Comparison of ENCODE assay signal across 8 mouse cellular contexts in the genomic region with DNA sequence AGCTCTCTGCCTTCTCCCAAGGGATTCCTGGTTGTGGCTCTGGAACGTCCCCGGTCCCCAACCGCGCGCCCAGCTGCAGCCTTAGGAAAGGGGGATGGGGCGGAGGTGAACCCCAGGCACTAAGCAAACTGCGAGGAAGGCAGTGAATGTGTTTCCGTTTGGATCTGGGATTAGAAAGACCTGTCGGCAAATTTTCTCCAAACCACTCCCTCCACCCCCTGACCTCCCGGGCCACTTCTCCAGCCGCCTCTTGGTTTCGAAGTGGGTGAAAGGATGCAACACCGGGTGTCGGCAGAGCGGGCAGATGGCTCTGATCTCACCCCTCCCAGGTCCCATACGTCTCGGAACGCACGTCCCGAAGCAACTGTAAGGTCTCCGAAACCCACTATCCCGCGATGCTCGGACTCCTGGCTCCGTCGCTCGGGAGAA. TPM values are rescaled to one million over a fixed set of nuclear protein-coding genes. Genes with fewer than 3 reads are reported as not detected.
DNase-seq lines count a peak whose midpoint lies in the region; ATAC-seq and TF ChIP-seq lines count a peak whose summit lies in the region.

No protein-coding gene starts in this region.

- no peak for TF ChIP-seq CTCF in left cerebral cortex, adult 2 months (IDR thresholded peaks at IDR 0.05)

- no peak for ATAC-seq in embryonic facial prominence, embryonic 12.5 days (ENCODE audit: insufficient number of reproducible peaks, insufficient read depth, low FRiP score, low TSS enrichment)
- no peak for ATAC-seq in hindbrain, embryonic 15.5 days (ENCODE audit: low FRiP score, low read depth)
- no peak; the same call in 1 of the 2 replicates for ATAC-seq in midbrain, embryonic 16.5 days
- no peak for ATAC-seq in erythroblast, adult 5-6 weeks (replicated peaks; ENCODE audit: low FRiP score, poor library complexity, severe bottlenecking)

- WGBS in embryonic facial prominence, embryonic 12.5 days = under 1% methylated on average over 27 of the region's 27 CpGs
- 2% methylated on average over 27 of the region's 27 CpGs for WGBS in hindbrain, embryonic 15.5 days
- WGBS in midbrain, embryonic 16.5 days = 0% methylated on average over 27 of the region's 27 CpGs

- intact Hi-C loops in left cerebral cortex, adult 2 months (cut with DNase I) = no loop called here

- H3K4me1 ChIP-seq in embryonic facial prominence, embryonic 12.5 days = peaks cover 35% of the 10 kb centered on the region
- peaks cover 38% of the 10 kb centered on the region for H3K4me1 ChIP-seq in hindbrain, embryonic 15.5 days (replicated peaks)
- peaks cover 33% of the 10 kb centered on the region for H3K4me1 ChIP-seq in midbrain, embryonic 16.5 days (ENCODE audit: control insufficient read depth, insufficient read depth, low read length)

- H3K9ac ChIP-seq in embryonic facial prominence, embryonic 12.5 days = peak overlapping the region; percentile 70
- peak overlapping the region; percentile 58 for H3K9ac ChIP-seq in hindbrain, embryonic 15.5 days
- H3K9ac ChIP-seq in midbrain, embryonic 16.5 days (ENCODE audit: low read depth, low read length) = peak overlapping the region; percentile 70

- peak overlapping the region; percentile 53 for H3K4me3 ChIP-seq in left cerebral cortex, adult 2 months
- peak overlapping the region; percentile 69 for H3K4me3 ChIP-seq in embryonic facial prominence, embryonic 12.5 days
- H3K4me3 ChIP-seq in hindbrain, embryonic 15.5 days = peak overlapping the region; percentile 53
- peak overlapping the region; percentile 61 for H3K4me3 ChIP-seq in midbrain, embryonic 16.5 days (ENCODE audit: low read depth, low read length)

- peaks cover 73% of the 10 kb centered on the region for H3K27me3 ChIP-seq in embryonic facial prominence, embryonic 12.5 days
- peaks cover 54% of the 10 kb centered on the region for H3K27me3 ChIP-seq in hindbrain, embryonic 15.5 days
- peaks cover 39% of the 10 kb centered on the region for H3K27me3 ChIP-seq in midbrain, embryonic 16.5 days (ENCODE audit: control insufficient read depth, insufficient read depth, low read depth, low read length)

- no peaks in the 10 kb centered on the region for H3K9me3 ChIP-seq in embryonic facial prominence, embryonic 12.5 days
- H3K9me3 ChIP-seq in hindbrain, embryonic 15.5 days = no peaks in the 10 kb centered on the region
- no peaks in the 10 kb centered on the region for H3K9me3 ChIP-seq in midbrain, embryonic 16.5 days (replicated peaks; ENCODE audit: control insufficient read depth, low read length, poor library complexity, severe bottlenecking)

- H3K4me2 ChIP-seq in embryonic facial prominence, embryonic 12.5 days (replicated peaks) = peak overlapping the region; percentile 86
- H3K4me2 ChIP-seq in hindbrain, embryonic 15.5 days = peak overlapping the region; percentile 96
- peak overlapping the region; percentile 93 for H3K4me2 ChIP-seq in midbrain, embryonic 16.5 days (ENCODE audit: low read length)

- H3K27ac ChIP-seq in left cerebral cortex, adult 2 months = no peak overlapping the region
- H3K27ac ChIP-seq in embryonic facial prominence, embryonic 12.5 days = no peak overlapping the region
- H3K27ac ChIP-seq in hindbrain, embryonic 15.5 days (replicated peaks) = peak overlapping the region; percentile 74
- peak overlapping the region; percentile 20 for H3K27ac ChIP-seq in midbrain, embryonic 16.5 days (ENCODE audit: low read length)

- DNase-seq in left cerebral cortex, adult 2 months (ENCODE audit: extremely low spot score in 1 of 2, low spot score in 2 of 2) = no peak
- no peak for DNase-seq in left cerebral cortex, adult 11 months (ENCODE audit: low spot score)
- DNase-seq in thymus, adult 18-20 months = no peak
- no peak for DNase-seq in gastrocnemius, postnatal 25 days

- no peaks in the 10 kb centered on the region for H3K36me3 ChIP-seq in embryonic facial prominence, embryonic 12.5 days
- no peaks in the 10 kb centered on the region for H3K36me3 ChIP-seq in hindbrain, embryonic 15.5 days
- no peaks in the 10 kb centered on the region for H3K36me3 ChIP-seq in midbrain, embryonic 16.5 days (ENCODE audit: control insufficient read depth, insufficient read depth, low read length)

RNA-seq across cellular contexts. Expression of a gene that starts 16.0 kb away (rescaled TPM):
- total RNA-seq in left cerebral cortex, adult 2 months (2021) = 1 to 10 TPM; 6.0 to 7.4 TPM
- polyA plus RNA-seq in embryonic facial prominence, embryonic 12.5 days (2016; fragmentation: Nextera tagmentation; extraction: Ambion mirVana) = 12.2 and 14.8 TPM in 2 replicates
- 22.0 and 24.8 TPM in 2 replicates for polyA plus RNA-seq in hindbrain, embryonic 15.5 days (2015; fragmentation: Nextera tagmentation; extraction: Ambion mirVana)
- 15.8 and 16.1 TPM in 2 replicates for polyA plus RNA-seq in midbrain, embryonic 16.5 days (2015; fragmentation: Nextera tagmentation; extraction: Ambion mirVana)
- not detected in 2 replicates for total RNA-seq in erythroblast, adult 5-6 weeks (2015; ENCODE audit: low replicate concordance)
- not detected in 2 replicates for total RNA-seq in erythroblast, adult 5-6 weeks (2017; ENCODE audit: low replicate concordance)
- 1 to 10 TPM; 4.6 to 5.1 TPM for total RNA-seq in gastrocnemius, postnatal 25 days (2021)

RNA-seq across cellular contexts. Expression of a gene that starts 47.3 kb away (rescaled TPM):
- 1 to 10 TPM; 2.6 to 2.9 TPM for total RNA-seq in left cerebral cortex, adult 2 months (2021)
- 0.50 and 0.70 TPM in 2 replicates for polyA plus RNA-seq in embryonic facial prominence, embryonic 12.5 days (2016; fragmentation: Nextera tagmentation; extraction: Ambion mirVana)
- 0.30 and 0.47 TPM in 2 replicates for polyA plus RNA-seq in hindbrain, embryonic 15.5 days (2015; fragmentation: Nextera tagmentation; extraction: Ambion mirVana)
- polyA plus RNA-seq in midbrain, embryonic 16.5 days (2015; fragmentation: Nextera tagmentation; extraction: Ambion mirVana) = 0.21 and 0.24 TPM in 2 replicates
- 8.3 and 12.5 TPM in 2 replicates for total RNA-seq in erythroblast, adult 5-6 weeks (2015; ENCODE audit: low replicate concordance)
- total RNA-seq in erythroblast, adult 5-6 weeks (2017; ENCODE audit: low replicate concordance) = 2.5 and 7.2 TPM in 2 replicates
- under 1 TPM; 0.31 to 0.51 TPM for total RNA-seq in gastrocnemius, postnatal 25 days (2021)

Comparison
In these comparisons a context has a peak if more than half of its experiments do, and no peak if none do; other contexts are left out.
1. H3K27ac ChIP-seq: peak in hindbrain, embryonic 15.5 days (single experiment) and midbrain, embryonic 16.5 days (single experiment); none in left cerebral cortex, adult 2 months (single experiment) and embryonic facial prominence, embryonic 12.5 days (single experiment).
2. RNA of a gene that starts 16.0 kb away (total RNA-seq): 6.0 to 7.4 TPM in left cerebral cortex, adult 2 months and 4.6 to 5.1 TPM in gastrocnemius, postnatal 25 days; not detected in erythroblast, adult 5-6 weeks; every median in the first group is over 4 times any median in the second.
3. Peak in every context shown above with its lines, with median percentiles within 50 percentile points of each other: H3K4me3 ChIP-seq, H3K4me2 ChIP-seq and H3K9ac ChIP-seq.